Mouse (Mus musculus): ENCODE data around the gene S1pr1.

S1pr1 gene

GRCm38 (mm10) chr3:115714671-115715651, at the start of gene S1pr1:
Gene S1pr1 (minus strand): TSS chr3:115715072.
- ChIA-PET POLR2A (interaction anchor here (0.7 to 2.9 kb wide), 11 partner anchors 16 to 222 kb away, joined by 3 to 14 read pairs (median 3); partner anchors contain the start of gene Dph5 (in 3 of the 4)), CTCF (interaction anchor here in 2 of 4 experiments (0.6 to 1.6 kb wide), 5 partner anchors 54 to 284 kb away, joined by 3 to 5 read pairs (median 3); partner anchors contain the start of gene Dph5 (in 1 of the 2))

- ChIA-PET CTCF (no interaction called here), POLR2A (no interaction called here)
Measured at GRCm38 (mm10) chr3:115763292-115763691, 48.4 kb upstream of the S1pr1 start.

GRCm38 (mm10) chr3:115762841-115763240, 48.0 kb upstream of the S1pr1 start:
- CTCF ChIA-PET: no interaction called here
- POLR2A ChIA-PET: interaction anchor here in 1 of 4 experiments (0.6 kb wide), 1 partner anchor 260 kb away, joined by 4 read pairs; no protein-coding TSS in a partner anchor

DNA sequence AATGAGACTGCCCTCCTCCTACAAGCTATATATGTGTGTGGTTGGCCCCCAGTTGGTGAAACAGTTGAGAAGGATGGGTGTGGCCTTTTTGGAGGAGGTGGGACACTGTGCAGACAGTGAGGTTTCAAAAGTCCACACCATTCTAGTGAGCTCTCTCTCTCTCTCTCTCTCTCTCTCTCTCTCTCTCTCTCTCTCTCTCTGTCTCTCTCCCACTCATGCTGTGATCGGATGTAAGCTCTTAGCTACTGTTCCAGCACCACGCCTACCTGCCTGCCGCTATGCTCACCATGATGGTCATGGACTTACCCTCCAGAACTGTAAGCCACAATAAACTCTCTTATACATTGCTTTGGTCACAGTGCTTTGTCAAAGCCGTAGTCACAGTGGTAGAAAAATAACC, 44.8 kb upstream of the S1pr1 start:
- CTCF ChIA-PET: no interaction called here
- POLR2A ChIA-PET: interaction anchor here in 1 of 4 experiments (0.6 kb wide), 1 partner anchor 8 kb away, joined by 5 read pairs; no protein-coding TSS in a partner anchor

DNA sequence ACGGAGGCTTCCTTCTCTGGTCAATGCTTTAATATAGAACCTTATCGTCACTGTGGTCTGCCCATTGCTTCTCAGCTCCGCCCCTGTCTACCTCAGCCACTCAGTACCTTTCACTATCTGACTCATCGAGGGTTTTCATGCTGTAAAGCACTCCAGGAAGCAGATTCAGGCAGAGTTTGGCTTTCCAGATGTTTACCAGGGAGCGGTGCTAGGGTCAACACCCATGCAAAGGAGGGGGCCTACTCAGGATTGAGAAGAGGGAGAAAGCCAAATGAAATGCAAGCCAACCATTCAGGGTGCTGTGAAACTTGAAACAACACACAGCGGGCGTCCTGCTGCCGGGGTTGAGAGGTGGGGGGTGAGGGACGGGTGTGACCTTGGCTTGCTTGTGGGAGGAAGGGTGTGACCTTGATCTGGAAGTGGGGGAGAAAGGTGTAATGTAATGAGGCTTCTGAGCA, 43.6 kb upstream of the S1pr1 start:
- CTCF ChIA-PET: interaction anchor here in 1 of 4 experiments (0.7 kb wide), 2 partner anchors 14 to 46 kb away, joined by 3 read pairs; no protein-coding TSS in a partner anchor
- POLR2A ChIA-PET: interaction anchor here in 3 of 4 experiments (0.9 to 1.3 kb wide), 3 partner anchors 44 to 70 kb away, joined by 3 to 4 read pairs (median 3); no protein-coding TSS in a partner anchor

GRCm38 (mm10) chr3:115754466-115754865, 39.6 kb upstream of the S1pr1 start:
- CTCF ChIA-PET: no interaction called here

DNA sequence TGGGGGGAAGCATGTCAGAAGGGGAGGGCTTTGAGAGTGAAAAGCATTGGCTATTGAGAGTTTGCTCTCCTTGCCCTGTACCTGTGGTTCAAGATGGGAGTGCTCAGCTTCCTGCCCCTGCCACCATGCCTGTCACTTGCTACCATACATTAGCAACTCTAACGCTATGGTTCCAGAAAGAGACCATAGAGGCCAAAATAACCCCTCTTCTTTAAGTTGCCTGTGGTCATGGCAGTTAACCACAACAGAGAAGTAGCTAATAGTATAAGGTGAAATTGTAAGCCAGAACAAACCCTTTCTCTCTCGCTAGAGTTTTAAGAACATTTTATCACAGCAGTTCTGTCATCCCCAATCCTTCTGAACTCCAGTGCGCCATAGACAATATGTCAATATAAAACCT, 35.5 kb upstream of the S1pr1 start:
- ChIA-PET POLR2A (no interaction called here), CTCF (no interaction called here)

More at GRCm38 (mm10) chr3:115754466-115754865, 39.6 kb upstream of the S1pr1 start:
- POLR2A ChIA-PET: no interaction called here

- CTCF ChIA-PET: no interaction called here
Measured at GRCm38 (mm10) chr3:115748289-115748989, 33.6 kb upstream of the S1pr1 start.

DNA sequence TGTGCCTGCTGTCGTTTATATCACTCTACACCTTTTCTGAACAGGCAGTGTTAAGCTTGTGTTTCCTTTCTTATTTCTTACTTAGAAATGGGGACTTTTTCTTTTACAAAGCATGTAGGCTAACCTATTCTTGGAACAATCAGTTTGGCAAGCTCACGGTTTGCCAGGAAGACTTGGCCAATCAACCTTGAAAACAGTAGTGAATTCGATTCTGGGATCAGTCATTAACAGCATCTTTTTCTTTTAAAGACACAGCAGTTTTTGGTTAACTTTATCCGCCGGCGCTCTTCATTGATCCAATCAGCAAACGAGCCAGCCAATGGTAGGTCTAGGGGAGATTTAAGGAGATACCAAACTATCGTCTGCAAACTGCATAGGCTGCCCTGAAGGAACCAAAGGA, 31.6 kb upstream of the S1pr1 start:
- ChIA-PET CTCF (no interaction called here), POLR2A (interaction anchor here in 1 of 4 experiments (0.6 kb wide), 1 partner anchor 466 kb away, joined by 3 read pairs; no protein-coding TSS in a partner anchor)

More at GRCm38 (mm10) chr3:115748289-115748989, 33.6 kb upstream of the S1pr1 start:
- POLR2A ChIA-PET: no interaction called here

DNA sequence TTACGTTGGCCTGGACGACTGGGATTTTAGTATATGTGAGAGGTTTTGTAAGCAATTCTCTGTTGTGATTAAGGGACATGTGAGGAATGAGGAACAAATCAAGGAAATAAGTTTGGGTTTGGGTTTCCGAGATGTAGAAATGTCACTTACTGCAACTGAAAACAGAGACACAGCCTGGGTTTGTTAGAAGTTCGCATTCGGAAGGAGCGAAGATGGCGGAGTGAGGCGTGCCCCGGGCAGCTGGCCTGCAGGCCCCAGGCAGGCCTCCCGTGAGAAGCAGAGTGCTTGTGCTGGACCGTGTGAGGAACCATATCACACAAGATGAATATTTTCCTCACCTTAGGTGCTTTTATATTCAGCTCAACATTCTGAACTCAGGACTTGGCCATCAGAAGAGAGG, 30.2 kb upstream of the S1pr1 start:
- CTCF ChIA-PET: interaction anchor here in 2 of 4 experiments (1.0 to 1.6 kb wide), 2 partner anchors 13 to 32 kb away, joined by 3 to 4 read pairs (median 3); no protein-coding TSS in a partner anchor
- POLR2A ChIA-PET: interaction anchor here in 1 of 4 experiments (0.5 kb wide), 1 partner anchor 878 kb away, joined by 5 read pairs; no protein-coding TSS in a partner anchor

- ChIA-PET CTCF (no interaction called here), POLR2A (no interaction called here)
Measured at GRCm38 (mm10) chr3:115738524-115738923, 23.7 kb upstream of the S1pr1 start.

- POLR2A ChIA-PET: no interaction called here
Measured at GRCm38 (mm10) chr3:115737785-115738318, 23.0 kb upstream of the S1pr1 start.

GRCm38 (mm10) chr3:115735540-115735939, 20.7 kb upstream of the S1pr1 start:
- CTCF ChIA-PET: no interaction called here
- POLR2A ChIA-PET: no interaction called here

More at GRCm38 (mm10) chr3:115737785-115738318, 23.0 kb upstream of the S1pr1 start:
- CTCF ChIA-PET: no interaction called here

DNA sequence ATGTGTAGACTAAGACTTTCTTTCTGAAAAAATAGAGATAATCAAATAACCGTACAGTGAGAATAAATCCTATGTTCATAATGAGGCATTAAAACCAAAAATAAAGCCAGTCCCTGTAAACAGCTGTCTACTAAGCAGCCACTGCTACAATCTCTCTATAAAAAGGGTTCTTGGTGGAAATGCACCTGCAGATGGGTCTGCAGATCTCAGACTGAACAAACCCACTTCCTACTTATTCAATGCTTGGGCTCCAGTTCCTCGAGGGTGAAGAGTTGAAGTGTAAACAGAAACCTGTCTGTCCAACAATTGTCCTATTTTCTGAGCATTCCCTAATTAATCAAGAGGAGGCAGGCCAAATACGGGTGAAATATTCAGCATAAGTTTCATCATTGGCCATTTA, 20.0 kb upstream of the S1pr1 start:
- CTCF ChIA-PET: no interaction called here

GRCm38 (mm10) chr3:115730336-115730735, 15.5 kb upstream of the S1pr1 start:
- ChIA-PET CTCF (interaction anchor here in 1 of 4 experiments (0.5 kb wide), 1 partner anchor 149 kb away, joined by 6 read pairs; no protein-coding TSS in a partner anchor), POLR2A (no interaction called here)

More for the DNA sequence above, 20.0 kb upstream of the S1pr1 start:
- POLR2A ChIA-PET: no interaction called here

GRCm38 (mm10) chr3:115729187-115729586, 14.3 kb upstream of the S1pr1 start:
- POLR2A ChIA-PET: interaction anchor here in 1 of 4 experiments (0.6 kb wide), 1 partner anchor 36 kb away, joined by 3 read pairs; no protein-coding TSS in a partner anchor

DNA sequence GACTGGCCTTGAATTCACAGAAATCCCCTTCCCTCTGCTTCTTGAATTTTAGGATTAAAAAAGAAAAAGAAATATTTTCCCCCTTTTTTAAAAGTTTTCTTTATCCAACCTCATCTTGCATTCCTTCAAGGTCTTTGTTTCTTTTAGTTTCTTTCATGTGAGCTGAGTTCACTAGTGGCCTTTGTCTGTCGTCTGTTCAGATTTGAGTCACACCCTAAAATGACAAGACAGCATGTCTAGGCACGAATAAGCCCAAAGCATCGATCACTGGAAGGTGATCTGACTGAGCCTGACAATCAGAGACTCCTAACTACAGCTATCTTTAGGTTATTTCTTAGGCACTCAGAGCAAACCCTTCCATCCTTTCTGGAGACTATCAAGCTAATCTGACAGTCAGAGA, 13.3 kb upstream of the S1pr1 start:
- ChIA-PET POLR2A (no interaction called here), CTCF (interaction anchor here in 1 of 4 experiments (0.5 kb wide), 1 partner anchor 766 kb away, joined by 3 read pairs; no protein-coding TSS in a partner anchor)

More at GRCm38 (mm10) chr3:115729187-115729586, 14.3 kb upstream of the S1pr1 start:
- CTCF ChIA-PET: no interaction called here

DNA sequence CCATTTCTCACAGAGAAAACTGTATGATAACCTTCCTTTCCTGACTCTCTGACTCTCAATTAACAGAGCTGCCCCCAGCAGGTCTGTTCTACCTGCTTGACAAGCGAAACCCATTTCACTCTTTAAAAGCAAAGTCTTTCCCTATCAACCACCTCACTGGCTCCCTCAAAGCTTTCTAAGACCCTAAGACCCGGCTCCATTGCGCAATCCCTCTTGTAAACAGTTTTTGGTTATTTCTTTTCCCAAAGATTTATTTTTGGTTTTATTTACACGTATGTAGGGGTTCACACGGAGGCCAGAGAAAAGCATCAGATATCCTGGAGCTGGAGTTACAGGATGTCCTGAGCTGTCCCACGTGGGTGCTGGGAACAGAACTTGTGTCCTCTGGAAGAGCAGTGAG, 4.0 kb upstream of the S1pr1 start:
- ChIA-PET POLR2A (interaction anchor here in 2 of 4 experiments (0.6 kb wide), 2 partner anchors 26 to 1005 kb away, joined by 4 to 5 read pairs; no protein-coding TSS in a partner anchor), CTCF (interaction anchor here in 1 of 4 experiments (0.6 kb wide), 1 partner anchor 63 kb away, joined by 3 read pairs; no protein-coding TSS in a partner anchor)
